Mouse (Mus musculus): ENCODE data around the gene Ptgs2. TPM values are rescaled to one million over a fixed set of nuclear protein-coding genes. Genes with fewer than 3 reads are reported as not detected.

Ptgs2 gene
- polyA plus RNA-seq, 1 experiment from 2014 or later: 0.06 TPM

- Histone ChIP-seq H3K4me1 (replicated peaks) (no peaks in the 10 kb centered on the region), H3K4me2 (no peak overlapping the region), H3K36me3 (no peaks in the 10 kb centered on the region), H3K27me3 (no peaks in the 10 kb centered on the region), H3K27ac (no peak overlapping the region), H3K4me3 (replicated peaks) (no peak overlapping the region), H3K9me3 (replicated peaks) (no peaks in the 10 kb centered on the region), H3K9ac (no peak overlapping the region)
- 79% methylated on average over 4 of the region's 4 CpGs for WGBS (ENCODE audit: insufficient replicate concordance)
- DNase-seq: no peak
- no peak for ATAC-seq (ENCODE audit: low read depth)
Observed at GRCm38 (mm10) chr1:150147272-150147671, 47.4 kb downstream of the Ptgs2 start.

GRCm38 (mm10) chr1:150151411-150151810, 51.6 kb downstream of the Ptgs2 start:
- 50% methylated on average over 3 of the region's 3 CpGs for WGBS (ENCODE audit: insufficient replicate concordance)
- H3K4me2 ChIP-seq: no peak overlapping the region
- no peak for ATAC-seq (ENCODE audit: low read depth)

More at GRCm38 (mm10) chr1:150151411-150151810, 51.6 kb downstream of the Ptgs2 start:
- H3K9me3 ChIP-seq (replicated peaks): no peaks in the 10 kb centered on the region
- H3K27ac ChIP-seq: no peak overlapping the region
- no peaks in the 10 kb centered on the region for H3K4me1 ChIP-seq (replicated peaks)
- H3K27me3 ChIP-seq: no peaks in the 10 kb centered on the region
- H3K36me3 ChIP-seq: no peaks in the 10 kb centered on the region
- DNase-seq: no peak
- H3K4me3 ChIP-seq (replicated peaks): no peak overlapping the region
- no peak overlapping the region for H3K9ac ChIP-seq

Small RNA genes lying within 50 kb of the gene (microRNA-seq; reads per million reads assigned to microRNA genes)
- gene Gm44329: not detected

Other genes starting within 250 kb of the Ptgs2 start
- 11.0 and 12.4 TPM in 2 replicates for gene Pla2g4a, start 138.7 kb upstream of the Ptgs2 start, polyA plus RNA-seq (2015; fragmentation: Nextera tagmentation; extraction: Ambion mirVana)
- not detected in 2 replicates for gene Pdc, start 219.4 kb downstream of the Ptgs2 start, polyA plus RNA-seq (2015; fragmentation: Nextera tagmentation; extraction: Ambion mirVana)

Data from liver, embryonic 13.5 days (tissue).